Mouse (Mus musculus) left cerebral cortex, adult 6 months (tissue): ENCODE results near the gene Atp6v0a2. TPM values are rescaled to one million over a fixed set of nuclear protein-coding genes. Genes with fewer than 3 reads are reported as not detected.

Experiments used
- long read RNA-seq, 2 experiments: library from polyadenylated mRNA; unstranded; transcript quantifications; one replicate each; pipeline ENCODE4 v2.0.0; 2019 to 2020
- polyA plus RNA-seq: library from polyadenylated mRNA; unstranded; fragments of <200 nt; fragmentation: Nextera tagmentation; gene quantifications from 2 replicates; pipeline ENCODE4 v1.2.3, GENCODE M21; 2021

The Atp6v0a2 gene
- 17.9 and 22.7 TPM in 2 replicates for polyA plus RNA-seq
- long read RNA-seq, experiment 1, full-length matches to known transcripts = 213 of 288 reads
- long read RNA-seq, experiment 1, partial matches to known transcripts = 26 of 288 reads
- long read RNA-seq, experiment 1, other reads (novel, unspliced or antisense) = 49 of 288 reads
- long read RNA-seq, experiment 2, full-length matches to known transcripts = 32 of 54 reads
- long read RNA-seq, experiment 2, partial matches to known transcripts = 3 of 54 reads
- long read RNA-seq, experiment 2, other reads (novel, unspliced or antisense) = 19 of 54 reads

GRCm38 (mm10) chr5:124628448-124629363 lies at the start of gene Atp6v0a2:
Gene Atp6v0a2 (plus strand): TSS chr5:124628576.

GRCm38 (mm10) chr5:124578633-124579317 lies 49.6 kb upstream of the Atp6v0a2 start, which contains the start of the genes Eif2b1 and Gtf2h3:
Gene Eif2b1 (minus strand): TSS chr5:124579131.
Gene Gtf2h3 (plus strand): TSS chr5:124579140.

GRCm38 (mm10) chr5:124724997-124725396 lies 96.6 kb downstream of the Atp6v0a2 start, which contains the start of gene Dnah10:
Gene Dnah10 (plus strand): TSS chr5:124725085.

Other genes starting within 250 kb of the Atp6v0a2 start
- 51.9 and 59.2 TPM in 2 replicates for gene Sbno1, start 202.6 kb upstream of the Atp6v0a2 start, polyA plus RNA-seq
- gene Kmt5a, start 188.6 kb upstream of the Atp6v0a2 start, polyA plus RNA-seq = 5.7 and 13.3 TPM in 2 replicates
- gene Rilpl2, start 150.2 kb upstream of the Atp6v0a2 start, polyA plus RNA-seq = 23.9 and 28.5 TPM in 2 replicates
- 7.9 and 11.4 TPM in 2 replicates for gene Snrnp35, start 145.4 kb upstream of the Atp6v0a2 start, polyA plus RNA-seq
- 21.5 and 28.7 TPM in 2 replicates for gene Rilpl1, start 97.2 kb upstream of the Atp6v0a2 start, polyA plus RNA-seq
- gene Tmed2, start 87.9 kb upstream of the Atp6v0a2 start, polyA plus RNA-seq = 146 and 207 TPM in 2 replicates
- gene Ddx55, start 75.7 kb upstream of the Atp6v0a2 start, polyA plus RNA-seq = 11.1 and 12.3 TPM in 2 replicates
- gene Eif2b1, start 49.4 kb upstream of the Atp6v0a2 start, polyA plus RNA-seq = 35.3 and 42.7 TPM in 2 replicates
- gene Gtf2h3, start 49.4 kb upstream of the Atp6v0a2 start, polyA plus RNA-seq = 15.6 and 24.1 TPM in 2 replicates
- gene Dnah10, start 96.5 kb downstream of the Atp6v0a2 start, polyA plus RNA-seq = 0.09 and 0.12 TPM in 2 replicates
- 103 and 143 TPM in 2 replicates for gene Ccdc92, start 233.8 kb downstream of the Atp6v0a2 start, polyA plus RNA-seq
- gene Zfp664, start 234.1 kb downstream of the Atp6v0a2 start, polyA plus RNA-seq = 41.5 and 76.2 TPM in 2 replicates